Mouse (Mus musculus) Muller cell, postnatal 12 days (primary cell): ENCODE measurements around the gene Ppp1r13b.

Experiments used
- DNase-seq: peaks from one replicate; pipeline ENCODE4 v3.0.0-alpha.2; 2015; ENCODE audit errors: inconsistent ontology term

Ppp1r13b gene

DNA sequence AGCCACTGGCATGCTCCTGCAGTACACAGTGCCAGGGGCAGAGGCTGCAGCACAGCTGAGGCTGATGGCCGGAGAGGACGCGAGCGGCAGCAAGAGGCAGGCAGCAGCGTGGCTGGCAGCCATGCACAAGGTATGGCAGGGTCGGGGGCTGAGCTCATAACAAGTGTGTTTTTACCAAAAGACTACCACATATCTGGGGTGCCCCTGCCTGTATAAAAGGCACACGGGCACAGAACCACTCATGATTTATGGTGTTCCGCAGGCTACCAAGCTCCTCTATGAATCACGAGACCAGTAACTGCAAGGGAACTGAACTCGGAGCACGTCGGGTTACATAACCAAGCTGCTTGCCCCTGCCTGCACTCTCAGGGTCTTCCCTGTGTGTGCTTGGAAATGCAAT is 80.4 kb downstream of the Ppp1r13b start:
- no peak for DNase-seq

DNA sequence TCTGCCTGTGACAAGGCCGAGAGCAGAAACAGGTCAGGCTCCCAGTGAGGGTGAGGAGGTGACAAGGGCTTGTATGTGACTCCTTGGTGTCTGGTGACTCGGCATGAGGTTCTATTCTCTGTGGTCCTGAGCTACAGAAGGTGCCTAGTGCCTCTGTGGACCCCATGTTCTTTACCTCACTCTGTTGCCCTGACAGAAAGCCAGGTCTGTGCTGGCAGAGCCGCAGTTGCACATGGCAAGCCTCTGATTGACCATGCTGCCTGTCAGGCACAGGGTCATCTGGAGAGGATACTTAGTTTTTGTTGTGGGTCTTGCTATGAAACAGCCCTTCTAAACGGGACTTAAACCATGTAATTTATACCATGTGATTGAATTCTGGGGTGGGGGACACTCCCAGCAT is 86.0 kb downstream of the Ppp1r13b start:
- no peak for DNase-seq

DNA sequence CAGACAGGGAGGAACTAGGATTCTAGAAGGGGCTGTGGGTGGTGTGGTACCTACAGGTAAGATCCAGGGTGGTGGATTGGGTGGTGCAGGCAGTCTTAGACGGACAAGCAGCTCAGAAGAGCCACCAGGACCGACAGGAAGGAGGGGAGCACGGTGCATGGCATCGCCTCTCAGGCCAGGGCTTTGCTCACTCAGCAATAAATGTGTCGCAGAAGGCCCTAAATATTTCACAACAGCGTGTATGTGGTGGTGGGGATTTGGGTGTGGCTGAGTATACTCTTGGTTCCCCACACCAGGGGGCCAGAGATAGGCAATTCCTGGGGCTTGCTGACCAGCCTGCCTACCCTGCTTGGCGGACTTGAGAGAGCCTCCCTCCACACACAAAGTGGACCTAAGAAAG is 87.2 kb downstream of the Ppp1r13b start:
- no peak for DNase-seq

DNA sequence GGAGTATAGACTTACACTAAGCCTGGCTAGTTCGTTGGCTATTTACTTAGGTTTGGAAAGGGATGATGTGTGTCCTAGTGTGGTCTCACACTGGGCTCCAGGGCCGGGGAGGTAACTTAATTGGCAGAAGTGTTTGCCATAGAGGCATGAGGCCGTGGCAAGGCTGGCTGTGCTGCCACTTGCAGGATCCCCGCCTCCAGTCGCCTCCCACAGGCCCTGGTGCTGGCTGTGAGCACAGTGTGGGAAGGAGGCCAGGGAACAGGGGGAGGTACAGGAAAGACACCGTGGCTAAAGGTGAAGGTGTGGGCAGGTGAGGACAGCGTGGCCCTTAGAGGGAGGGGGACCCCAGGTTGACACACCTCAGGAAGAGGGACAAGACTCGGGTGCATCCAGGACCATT is 88.0 kb downstream of the Ppp1r13b start:
- DNase-seq = no peak

DNA sequence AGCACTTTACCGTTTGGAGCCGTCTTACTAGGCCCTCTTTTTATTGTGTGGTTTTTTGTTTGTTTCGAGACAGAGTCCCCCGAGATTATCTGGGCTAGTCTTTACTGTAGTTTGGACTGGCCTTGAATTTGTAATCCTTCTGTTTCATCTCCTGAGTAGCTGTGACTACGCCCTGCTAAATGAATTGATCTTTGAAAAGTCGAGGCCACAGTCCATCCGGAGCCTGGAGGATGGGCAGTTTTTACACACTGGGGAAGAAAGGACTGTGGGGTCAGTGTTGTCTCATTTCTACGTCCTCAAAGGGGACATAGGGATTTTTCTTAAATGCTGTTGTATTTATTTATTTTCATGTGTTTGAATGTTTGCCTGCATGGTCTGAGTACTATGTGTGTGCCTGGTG is 89.9 kb downstream of the Ppp1r13b start:
- DNase-seq = no peak

DNA sequence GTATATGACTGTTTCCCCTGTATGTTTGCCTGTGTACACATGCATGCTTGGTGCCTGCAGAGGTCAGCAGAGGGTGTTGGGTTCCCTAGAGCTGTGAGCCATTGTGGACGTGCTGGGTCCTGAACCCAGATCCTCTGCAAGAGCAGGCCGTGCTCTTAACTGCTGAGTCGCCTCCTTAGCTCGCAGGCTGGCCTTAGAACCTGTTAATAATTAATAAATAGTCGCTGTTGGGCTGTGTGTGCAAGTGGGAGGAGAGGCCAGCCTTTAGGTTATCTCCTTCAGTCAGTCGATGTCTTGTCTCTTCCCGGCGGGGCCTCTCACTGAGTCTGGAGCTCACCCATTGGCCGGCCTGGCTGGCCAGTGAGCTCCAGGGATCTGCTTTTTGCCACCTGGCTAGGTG is 90.9 kb downstream of the Ppp1r13b start:
- no peak for DNase-seq

DNA sequence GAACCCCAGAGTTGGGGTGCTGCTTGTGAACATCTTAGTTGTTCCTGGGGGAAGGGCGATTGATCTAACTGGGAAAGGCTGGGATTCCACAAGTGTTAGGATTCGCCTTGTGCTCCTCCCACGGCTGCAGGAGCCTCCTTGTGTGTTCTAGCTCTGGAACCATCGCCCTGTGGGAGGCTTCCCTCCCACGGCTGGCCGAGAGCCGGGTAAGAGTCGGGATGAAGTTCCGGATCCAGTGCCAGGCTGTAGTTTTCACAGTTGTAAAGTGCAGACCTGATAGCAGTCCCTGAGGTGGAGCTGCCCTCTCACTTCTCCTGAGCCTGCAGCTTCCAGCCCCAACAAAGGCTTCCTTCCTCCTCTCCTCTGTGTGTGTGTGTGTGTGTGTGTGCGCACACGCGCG is 91.4 kb downstream of the Ppp1r13b start:
- no peak for DNase-seq

DNA sequence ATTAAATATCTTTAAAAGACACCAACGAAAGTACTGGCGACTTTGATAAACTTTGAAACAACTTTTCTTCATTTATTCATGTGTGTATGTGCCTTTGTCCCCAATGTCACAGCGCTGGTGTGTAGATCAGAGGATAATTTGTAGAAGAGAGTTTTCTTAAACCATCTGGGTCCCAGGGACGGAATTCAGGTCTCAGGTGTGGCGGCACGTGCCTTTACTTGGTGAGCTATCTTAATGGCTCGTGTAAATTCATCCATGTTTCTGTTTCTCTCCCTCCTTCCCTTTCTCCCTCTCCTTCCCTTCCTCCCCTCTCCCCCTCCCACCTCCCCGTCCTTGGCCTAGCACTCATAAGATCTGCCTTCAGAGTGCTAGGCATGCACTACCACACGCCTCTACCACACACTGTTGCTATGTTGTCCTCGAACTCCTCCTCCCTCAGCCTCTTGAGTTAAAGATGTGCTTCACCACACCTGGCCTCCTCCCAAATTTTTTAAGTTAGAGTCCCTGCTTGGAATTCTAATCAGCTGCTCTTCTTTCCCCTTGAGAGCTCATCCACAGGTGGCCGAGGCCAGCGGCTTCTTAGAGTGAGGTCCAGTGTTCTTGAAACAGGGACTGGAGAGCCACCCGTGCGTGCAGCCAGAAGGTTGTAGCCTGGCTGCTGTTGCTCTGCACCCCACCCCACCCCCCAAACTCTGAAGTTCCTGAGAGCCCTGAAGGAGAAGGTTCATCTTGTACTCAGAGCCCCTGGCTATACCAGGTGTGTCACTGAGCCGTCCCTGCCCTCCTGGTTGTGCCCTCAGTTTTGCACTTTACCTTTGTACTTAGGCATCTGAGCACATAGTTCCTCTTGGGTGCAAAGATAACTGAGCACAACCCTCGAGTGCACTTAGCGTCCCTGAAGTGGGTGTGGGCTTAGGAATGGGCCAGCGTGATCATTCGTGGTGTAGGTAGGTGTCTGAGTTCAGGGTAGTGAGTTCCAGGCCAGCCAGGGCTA is 92.8 kb downstream of the Ppp1r13b start:
- peak; percentile 20 for DNase-seq

DNA sequence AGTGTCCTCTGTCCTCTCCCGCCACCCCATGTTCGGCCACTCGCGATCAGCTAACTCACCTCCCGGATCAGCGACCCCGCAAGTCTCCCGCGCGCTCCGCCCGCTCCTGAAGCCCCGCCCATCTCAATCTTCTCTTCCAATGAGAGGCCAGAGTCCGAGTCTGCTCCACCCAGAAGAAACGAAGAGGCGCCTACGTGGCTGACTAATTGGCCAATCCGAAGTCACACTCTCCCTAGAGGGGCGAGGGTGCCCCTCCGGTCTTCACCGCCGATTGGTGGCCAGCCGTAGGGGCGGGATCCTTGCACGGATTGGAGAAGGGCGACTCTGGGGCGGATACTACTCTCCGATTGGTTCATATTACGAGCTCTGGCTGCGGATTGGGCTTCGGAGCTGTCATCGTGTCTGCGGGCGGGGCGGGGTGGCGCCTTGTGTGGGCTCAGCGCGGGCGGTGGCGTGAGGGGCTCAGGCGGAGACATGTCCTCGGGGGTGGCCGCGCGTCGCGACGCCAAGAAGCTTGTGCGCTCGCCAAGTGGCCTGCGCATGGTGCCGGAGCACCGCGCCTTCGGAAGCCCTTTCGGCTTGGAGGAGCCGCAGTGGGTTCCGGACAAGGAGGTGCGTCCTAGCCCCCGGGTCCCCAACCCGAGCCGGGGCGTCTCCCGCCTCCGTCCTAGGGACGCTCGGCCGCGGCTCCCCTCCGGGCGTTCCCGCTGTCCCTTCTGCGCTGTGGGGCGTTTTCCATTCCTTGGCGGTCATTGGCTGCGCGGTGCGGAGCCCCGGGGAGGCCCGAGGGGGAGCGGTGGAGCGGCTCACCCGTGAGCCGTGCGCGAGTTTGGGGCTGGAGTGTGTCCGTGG is 93.9 kb downstream of the Ppp1r13b start, which contains the start of the genes Xrcc3 and Zfyve21:
TSS of gene Xrcc3 (minus strand) at position 108 of the 852 bp plus-strand sequence.
TSS of gene Zfyve21 (plus strand) at position 405 of the 852 bp plus-strand sequence.
- DNase-seq = peak; percentile 100

DNA sequence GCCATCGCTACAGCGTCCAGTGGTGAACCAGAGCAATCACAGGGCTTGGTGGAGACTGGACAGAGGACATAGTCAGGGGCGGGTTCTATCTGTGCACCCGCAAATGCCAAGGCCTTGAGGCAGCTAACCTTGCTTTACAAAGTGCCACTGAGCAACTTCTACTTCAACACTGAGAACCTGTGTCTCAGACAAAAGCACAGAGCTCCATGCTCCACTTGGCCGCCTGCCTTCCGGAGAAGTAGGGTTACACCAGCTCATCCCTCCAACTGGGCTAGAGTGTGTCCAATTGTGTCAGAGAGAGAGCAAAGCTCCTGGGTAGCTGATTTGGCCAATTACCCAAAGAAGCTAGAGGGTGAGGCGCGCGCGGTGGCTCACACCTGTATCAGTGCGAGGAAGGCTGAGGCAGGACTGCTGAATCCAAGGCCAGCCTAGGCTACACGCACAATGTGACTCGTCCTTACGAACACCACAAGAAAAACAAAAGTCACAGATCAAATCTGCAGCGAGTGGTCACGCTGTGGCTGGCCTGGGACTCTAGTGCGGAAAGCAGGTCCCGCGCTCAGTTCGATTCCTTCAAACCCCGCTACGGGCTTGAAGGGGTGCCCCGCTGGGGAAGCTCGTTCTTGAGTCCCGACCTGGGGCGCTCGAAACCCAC is 94.7 kb downstream of the Ppp1r13b start:
- peak; percentile 55 for DNase-seq

DNA sequence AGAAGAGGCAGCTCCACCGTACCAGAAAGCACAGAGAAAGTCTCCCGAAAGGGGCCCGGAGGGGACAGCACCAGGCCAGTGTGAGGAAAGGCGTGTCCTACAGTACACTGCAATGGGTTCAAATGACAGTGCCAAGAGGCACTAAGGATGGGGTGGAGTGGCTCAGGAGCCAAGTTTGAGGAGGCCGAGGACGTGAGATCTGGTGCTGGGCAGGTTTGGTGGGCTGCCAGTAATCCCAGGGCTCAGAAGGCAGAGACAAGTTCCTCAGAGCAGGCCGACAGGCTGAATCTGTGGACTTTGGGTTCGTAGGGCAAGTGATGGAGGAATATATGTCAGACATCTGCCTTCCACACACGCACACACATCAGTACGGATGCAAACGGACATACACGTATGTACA is 95.3 kb downstream of the Ppp1r13b start:
- no peak for DNase-seq

DNA sequence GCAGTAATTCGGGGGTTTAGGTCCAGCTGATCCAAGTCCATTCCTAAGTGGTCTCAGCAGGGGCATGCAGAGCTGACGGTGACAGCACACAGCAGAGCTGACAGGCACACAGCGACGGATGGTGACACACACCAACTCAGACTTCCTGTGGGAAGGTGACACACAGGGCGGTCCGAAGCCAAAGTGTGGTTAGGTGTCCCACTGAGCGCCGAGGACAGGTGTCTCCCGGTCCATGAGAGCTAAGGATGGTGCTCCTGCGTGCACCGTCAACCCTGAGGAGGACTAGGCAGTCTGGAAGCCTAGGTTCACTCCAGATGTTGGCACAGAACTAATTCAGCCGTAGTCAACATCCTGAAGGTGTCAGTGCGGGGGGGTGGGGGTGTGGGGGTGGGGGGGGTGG is 95.8 kb downstream of the Ppp1r13b start:
- DNase-seq = no peak

DNA sequence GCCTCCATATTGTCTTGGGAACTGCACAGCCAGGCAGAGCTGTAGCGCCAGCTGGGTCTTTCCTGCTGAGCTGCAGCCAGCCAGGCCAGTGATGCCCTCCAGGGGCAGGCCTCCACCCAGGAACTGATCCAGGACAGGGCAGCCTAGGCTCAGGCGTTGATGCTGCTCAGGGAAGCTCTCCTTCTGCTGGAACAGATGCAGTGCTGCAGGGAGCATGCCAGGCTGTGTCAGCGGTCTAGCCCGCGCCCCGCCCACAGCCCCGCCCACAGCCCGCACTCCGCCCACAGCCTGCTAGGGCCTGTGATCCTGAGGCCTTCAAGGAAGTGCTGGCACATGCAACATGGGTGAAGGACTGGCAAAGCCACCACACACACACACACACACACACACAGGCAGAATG is 98.1 kb downstream of the Ppp1r13b start:
- DNase-seq = peak; percentile 90

DNA sequence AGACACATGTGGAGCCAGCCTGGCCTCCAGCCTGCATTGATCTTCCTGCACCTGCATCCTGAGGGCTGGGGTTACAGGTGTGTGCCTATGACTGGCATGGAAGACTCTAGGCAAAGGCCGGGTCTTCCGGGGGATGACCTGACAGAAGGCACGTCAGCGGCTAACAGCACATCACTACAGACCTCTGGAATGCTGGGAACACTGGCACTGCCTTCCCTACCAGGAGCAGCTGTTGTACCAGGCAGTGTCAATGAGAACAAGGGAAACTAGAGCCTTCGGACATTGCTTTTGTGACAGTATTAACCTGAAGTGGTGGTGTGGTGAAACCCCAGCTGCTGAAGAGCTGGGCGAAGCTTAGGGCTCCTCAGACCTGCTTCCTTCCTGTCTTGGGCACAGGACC is 99.1 kb downstream of the Ppp1r13b start:
- no peak for DNase-seq

DNA sequence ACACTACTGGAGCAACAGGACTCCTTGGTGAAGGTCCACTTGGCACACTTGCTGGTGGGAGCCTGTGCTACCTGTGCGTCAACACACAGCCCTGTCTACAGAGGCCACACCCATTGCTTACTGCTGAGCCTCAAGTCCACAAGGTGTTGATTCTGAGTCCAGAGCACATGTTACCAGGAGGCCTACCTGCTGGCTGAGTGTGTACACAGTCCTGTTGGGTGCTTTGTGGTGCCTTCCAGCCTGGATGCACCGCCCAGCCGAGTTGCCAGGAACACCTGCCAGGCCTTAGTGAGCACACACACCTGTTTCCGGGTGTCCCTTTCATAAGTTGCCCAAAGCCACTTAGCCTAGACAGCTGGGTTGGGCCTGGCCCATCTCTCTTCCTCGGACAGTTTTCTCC is 104.4 kb downstream of the Ppp1r13b start:
- no peak for DNase-seq

DNA sequence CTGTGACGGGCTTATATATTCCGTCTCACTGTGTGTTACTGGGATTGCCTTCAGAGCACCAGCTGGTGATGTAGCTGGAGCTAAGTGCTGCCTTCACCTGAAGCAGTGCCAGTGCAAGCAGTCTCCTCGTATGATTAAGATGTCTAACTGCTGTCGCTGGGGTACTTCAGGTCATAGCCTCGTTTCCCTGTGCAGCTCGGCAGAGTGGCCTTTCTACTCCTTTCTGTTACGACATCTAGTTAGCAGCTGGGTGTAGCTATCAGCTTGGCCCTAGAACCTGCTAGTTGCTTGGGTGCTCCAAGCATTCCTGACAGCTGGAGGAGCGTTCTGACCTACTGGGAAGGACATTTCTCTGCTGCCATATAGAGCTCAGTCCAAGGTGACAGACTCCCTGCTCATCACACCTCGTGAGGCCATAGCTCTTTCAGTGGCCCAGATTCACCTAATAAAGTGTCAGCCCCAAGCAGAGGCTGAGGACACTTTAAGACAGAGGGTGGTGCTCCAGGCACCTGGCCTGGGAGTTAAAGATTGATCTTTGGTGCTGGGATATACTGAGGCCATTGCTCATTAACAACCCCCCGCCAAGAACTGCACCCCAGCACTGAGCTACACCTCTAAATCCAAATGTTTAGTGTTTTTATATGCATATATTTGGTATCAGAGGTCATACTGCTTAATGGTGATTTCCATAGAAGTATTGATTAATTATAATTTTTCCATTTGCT is 107.3 kb downstream of the Ppp1r13b start:
- no peak for DNase-seq

DNA sequence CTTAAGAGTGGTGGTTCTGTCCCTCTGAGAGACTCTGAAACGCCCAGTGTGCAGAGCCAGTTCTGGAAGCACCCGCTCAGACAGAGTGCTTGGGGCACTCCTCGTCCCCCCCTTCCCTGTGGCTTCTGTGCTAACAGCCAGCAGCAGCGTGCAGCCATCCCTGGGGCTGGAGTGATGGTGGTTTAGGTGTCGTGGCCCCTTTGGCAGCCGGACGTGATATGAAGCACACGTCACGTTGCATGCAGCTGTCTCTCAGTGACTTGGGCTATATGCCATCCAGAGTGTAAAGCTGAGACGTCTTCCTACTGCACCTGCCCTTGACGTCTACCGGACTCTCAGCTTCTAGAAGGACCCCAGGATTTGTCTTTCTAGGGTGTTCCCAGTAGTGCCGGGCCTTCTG is 109.4 kb downstream of the Ppp1r13b start:
- DNase-seq = no peak

DNA sequence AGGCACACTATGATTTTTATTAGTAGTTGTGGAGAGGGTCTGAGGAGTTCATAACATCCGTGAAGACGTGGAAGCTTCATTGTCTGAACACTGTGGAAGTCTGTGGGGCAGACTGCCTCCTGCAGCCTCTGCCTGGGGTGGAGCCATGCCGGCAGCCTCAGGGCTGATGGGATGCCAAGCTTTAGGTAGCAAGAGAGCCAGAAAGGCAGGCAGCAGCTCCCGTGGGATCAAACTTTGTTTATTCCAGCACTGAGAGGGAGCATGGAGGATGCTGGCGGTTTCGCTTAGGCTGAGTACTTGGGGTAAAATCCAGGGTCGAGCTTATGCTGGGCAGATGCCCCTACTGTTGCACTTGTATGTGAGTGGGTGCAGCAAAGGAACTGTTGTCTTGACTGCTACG is 110.7 kb downstream of the Ppp1r13b start:
- no peak for DNase-seq

DNA sequence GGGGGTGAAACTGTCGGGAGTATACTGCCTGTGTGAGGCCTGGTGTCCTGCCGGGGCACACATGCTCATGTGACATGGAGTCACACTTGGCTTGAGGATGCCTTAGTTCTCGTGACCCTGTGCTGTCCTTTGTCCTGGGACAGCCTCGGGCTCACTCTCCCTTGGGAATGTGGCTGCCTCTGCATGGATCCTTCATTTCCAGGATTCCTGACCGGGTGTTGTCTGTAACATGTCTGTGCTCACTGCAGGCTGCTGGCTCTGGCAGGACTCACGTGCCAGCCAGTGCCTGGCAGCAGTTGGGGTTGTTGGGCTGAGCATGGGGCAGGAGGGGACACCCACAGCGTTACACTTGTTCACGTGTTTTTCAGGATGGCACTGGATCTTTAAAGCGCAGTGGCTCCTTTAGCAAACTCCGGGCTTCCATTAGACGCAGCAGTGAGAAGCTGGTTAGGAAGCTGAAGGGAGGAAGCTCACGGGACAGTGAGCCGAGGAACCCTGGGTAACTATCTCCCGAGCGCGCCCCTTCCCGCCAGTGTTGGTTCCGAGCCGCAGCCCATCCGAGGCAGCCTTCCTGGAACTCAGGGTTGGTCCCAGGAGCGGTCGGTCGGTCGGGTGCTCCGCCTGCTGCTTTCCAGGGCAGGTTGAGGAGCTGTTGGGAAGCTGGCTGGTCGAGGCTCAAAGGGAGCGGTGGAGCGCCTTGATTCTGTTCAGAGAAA is 112.6 kb downstream of the Ppp1r13b start:
- DNase-seq = peak; percentile 45

DNA sequence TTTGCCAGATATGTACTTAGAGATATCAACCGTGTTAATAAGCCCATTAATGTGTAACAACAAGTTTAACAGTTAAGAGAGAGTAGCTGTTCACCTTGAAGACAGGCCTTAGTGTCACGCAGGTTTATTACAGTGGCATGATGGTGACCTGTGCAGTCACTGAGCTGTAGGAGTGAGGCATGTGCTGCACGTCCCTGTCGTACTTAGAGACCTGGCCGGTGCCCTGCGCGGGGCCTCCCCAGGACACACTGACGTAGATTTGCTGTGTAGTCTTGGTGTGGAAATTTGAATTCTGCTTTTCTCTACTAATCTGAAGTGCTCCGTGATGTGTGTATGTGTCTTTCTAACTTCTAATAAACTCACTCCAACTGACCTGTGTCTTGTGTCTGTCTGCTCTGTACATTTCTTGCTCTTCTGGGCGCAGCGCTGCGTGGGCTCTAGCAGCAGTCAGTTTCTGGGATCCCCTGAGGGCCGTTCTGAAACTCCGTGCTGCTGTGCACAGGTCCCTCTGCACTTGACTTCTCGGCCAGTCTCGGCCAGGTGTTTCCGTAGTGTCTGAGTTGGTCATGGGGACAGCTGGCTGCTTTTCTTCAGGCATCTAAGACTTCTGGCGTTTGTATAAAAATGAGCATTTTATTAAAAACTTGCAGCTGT is 113.3 kb downstream of the Ppp1r13b start:
- no peak for DNase-seq
